In the genomic region with DNA sequence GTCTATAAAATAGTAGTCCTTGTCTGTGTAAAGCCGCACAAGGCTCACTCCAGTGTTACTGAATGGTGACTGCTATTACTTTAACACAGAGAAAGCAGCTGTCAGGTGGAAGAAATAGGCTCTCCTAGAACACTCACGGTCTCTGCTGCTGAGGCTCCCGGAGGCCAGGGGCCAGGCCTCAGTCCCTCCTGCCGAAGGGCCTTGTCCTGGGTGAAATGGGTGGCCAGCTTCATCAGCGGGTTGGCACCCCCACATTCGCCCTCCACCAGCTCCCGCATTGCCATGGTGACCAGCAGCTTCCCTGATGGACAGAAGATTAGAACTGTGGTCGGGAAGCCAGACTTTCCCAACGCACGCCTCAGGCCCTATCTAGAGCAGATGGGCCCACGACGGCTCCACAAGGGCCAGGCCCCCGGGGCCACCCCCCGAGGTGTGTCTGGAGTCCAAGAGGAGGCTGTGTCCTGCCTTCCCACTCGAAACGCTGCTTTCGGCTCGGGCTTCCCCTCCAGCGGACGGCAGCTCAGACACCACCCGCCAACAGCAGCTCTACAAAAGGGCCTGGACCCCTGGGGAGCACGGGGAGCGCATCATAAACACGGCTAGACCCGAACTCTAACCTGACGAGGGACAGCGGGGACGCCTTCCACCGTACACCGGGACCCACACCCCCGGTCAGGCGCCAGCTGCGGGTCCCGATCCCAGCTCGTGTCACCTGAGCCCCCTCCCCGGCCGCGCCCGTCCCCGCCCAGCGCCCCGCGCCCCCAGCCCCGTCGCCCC, we compare ENCODE assay signal across 8 mouse cellular contexts. TPM values are rescaled to one million over a fixed set of nuclear protein-coding genes. Genes with fewer than 3 reads are reported as not detected.
DNase-seq lines count a peak whose midpoint lies in the region; ATAC-seq and TF ChIP-seq lines count a peak whose summit lies in the region.

No protein-coding gene starts in this region.

- no peaks in the 10 kb centered on the region for H3K9me3 ChIP-seq in MEL (replicated peaks; ENCODE audit: insufficient read depth, low read length)
- H3K9me3 ChIP-seq in embryonic facial prominence, embryonic 14.5 days (ENCODE audit: control insufficient read depth, low read length): no peaks in the 10 kb centered on the region
- no peaks in the 10 kb centered on the region for H3K9me3 ChIP-seq in heart, postnatal 0 days (replicated peaks; ENCODE audit: control insufficient read depth, low read length)

- H3K4me1 ChIP-seq in MEL (ENCODE audit: control insufficient read depth in 1 of 2, insufficient read depth in 2 of 2, low read length in 2 of 2): peaks cover 0 to 6% of the 10 kb centered on the region in 2 experiments; a peak in 3 of 4 replicates
- H3K4me1 ChIP-seq in bone marrow, adult 2 months (ENCODE audit: control insufficient read depth, insufficient read depth, low read length): no peaks in the 10 kb centered on the region; the same call in 1 of the 2 replicates
- peaks cover 11% of the 10 kb centered on the region for H3K4me1 ChIP-seq in embryonic facial prominence, embryonic 14.5 days (ENCODE audit: control insufficient read depth, insufficient read depth, low read length)
- H3K4me1 ChIP-seq in heart, postnatal 0 days (ENCODE audit: control insufficient read depth, insufficient read depth): no peaks in the 10 kb centered on the region

- ATAC-seq in embryonic facial prominence, embryonic 14.5 days (ENCODE audit: low read depth): peak; percentile 51
- peak; percentile 22 for ATAC-seq in heart, postnatal 0 days (ENCODE audit: insufficient read depth, low read depth)
- no peak for ATAC-seq in activated CD4-positive, CD25-positive, alpha-beta regulatory T cell, adult 4 months

- peak; percentile 80 for DNase-seq in MEL (ENCODE audit: low read depth, low spot score)
- DNase-seq in embryonic facial prominence, embryonic 14.5 days (ENCODE audit: low spot score): peak; percentile 49
- peak; percentile 9 for DNase-seq in heart, postnatal 0 days (ENCODE audit: low spot score)
- peak; percentile 24 to 26 for DNase-seq in layer of hippocampus, adult 2 months (ENCODE audit: low spot score in 2 of 2)
- DNase-seq in lung, postnatal 10 days: peak; percentile 45
- peak; percentile 53 for DNase-seq in ovary, postnatal 36 days (ENCODE audit: low spot score)

- no peak for TF ChIP-seq POLR2A in MEL (IDR thresholded peaks at IDR 0.05; ENCODE audit: control insufficient read depth in 1 of 2, insufficient read depth in 1 of 2, low read depth in 1 of 2, low read length in 2 of 2, poor library complexity in 1 of 2)
- TF ChIP-seq POLR2A in bone marrow, adult 2 months (IDR thresholded peaks at IDR 0.05; ENCODE audit: borderline replicate concordance, control insufficient read depth, low read depth, low read length): peak; percentile 29; the same call in 1 of the 2 replicates

- peak overlapping the region; percentile 76 to 93 for H3K4me3 ChIP-seq in MEL (ENCODE audit: control insufficient read depth in 1 of 2, insufficient read depth in 1 of 2, low read depth in 2 of 2, low read length in 2 of 2)
- H3K4me3 ChIP-seq in bone marrow, adult 2 months (replicated peaks; ENCODE audit: control insufficient read depth, low read depth, low read length): peak overlapping the region; percentile 78
- peak overlapping the region; percentile 93 for H3K4me3 ChIP-seq in embryonic facial prominence, embryonic 14.5 days (ENCODE audit: low read depth, low read length)
- peak overlapping the region; percentile 94 for H3K4me3 ChIP-seq in heart, postnatal 0 days (ENCODE audit: low read depth, low read length)
- H3K4me3 ChIP-seq in layer of hippocampus, adult 2 months: peak overlapping the region; percentile 83

- no peak for TF ChIP-seq CTCF in MEL (IDR thresholded peaks at IDR 0.05 in 2 of 3, conservative IDR thresholded peaks at IDR 0.05 in 1 of 3; ENCODE audit: control insufficient read depth in 1 of 3, insufficient read depth in 1 of 3, low read depth in 2 of 3, low read length in 3 of 3, poor library complexity in 1 of 3, severe bottlenecking in 1 of 3)
- no peak for TF ChIP-seq CTCF in bone marrow, adult 2 months (IDR thresholded peaks at IDR 0.05; ENCODE audit: control insufficient read depth, insufficient read depth, low read length)
- TF ChIP-seq CTCF in heart, postnatal 0 days (IDR thresholded peaks at IDR 0.05; ENCODE audit: low read depth): no peak
- TF ChIP-seq CTCF in layer of hippocampus, adult 2 months (conservative IDR thresholded peaks at IDR 0.05): no peak

- no peaks in the 10 kb centered on the region for H3K27me3 ChIP-seq in MEL (ENCODE audit: control insufficient read depth in 1 of 2, insufficient read depth in 2 of 2, low read length in 2 of 2)
- H3K27me3 ChIP-seq in embryonic facial prominence, embryonic 14.5 days (replicated peaks; ENCODE audit: control insufficient read depth, insufficient read depth, low read length): no peaks in the 10 kb centered on the region
- no peaks in the 10 kb centered on the region for H3K27me3 ChIP-seq in heart, postnatal 0 days (ENCODE audit: control insufficient read depth, insufficient read depth, low read length)

- no peak for TF ChIP-seq RAD21 in MEL (IDR thresholded peaks at IDR 0.05; ENCODE audit: low read depth, low read length)

- peaks cover 13 to 16% of the 10 kb centered on the region in 2 experiments for H3K36me3 ChIP-seq in MEL (ENCODE audit: control insufficient read depth in 1 of 2, insufficient read depth in 2 of 2, low read length in 2 of 2)
- H3K36me3 ChIP-seq in embryonic facial prominence, embryonic 14.5 days (ENCODE audit: control insufficient read depth, insufficient read depth, low read length): peaks cover 27% of the 10 kb centered on the region
- peaks cover 7% of the 10 kb centered on the region; the same call in 1 of the 2 replicates for H3K36me3 ChIP-seq in heart, postnatal 0 days (replicated peaks; ENCODE audit: control insufficient read depth, insufficient read depth, low read length)

- peak in 1 of 2 experiments; percentile 20; a peak in 1 of 4 replicates for TF ChIP-seq EP300 in MEL (IDR thresholded peaks at IDR 0.05; ENCODE audit: low read depth in 1 of 2, low read length in 2 of 2)
- no peak for TF ChIP-seq EP300 in heart, postnatal 0 days (IDR thresholded peaks at IDR 0.05; ENCODE audit: low read depth)

- 2% methylated on average over 45 of the region's 45 CpGs for WGBS in bone marrow, adult 2 months
- WGBS in embryonic facial prominence, embryonic 14.5 days: under 1% methylated on average over 25 of the region's 45 CpGs
- WGBS in heart, postnatal 0 days: 3% methylated on average over 43 of the region's 45 CpGs

- H3K27ac ChIP-seq in MEL (ENCODE audit: control insufficient read depth, low read depth, low read length): peak overlapping the region; percentile 62
- H3K27ac ChIP-seq in bone marrow, adult 2 months (ENCODE audit: control insufficient read depth, insufficient read depth, low read depth, low read length, poor library complexity): peak overlapping the region; percentile 50
- H3K27ac ChIP-seq in embryonic facial prominence, embryonic 14.5 days (replicated peaks; ENCODE audit: low read depth, low read length): peak overlapping the region; percentile 68
- peak overlapping the region; percentile 91 for H3K27ac ChIP-seq in heart, postnatal 0 days (ENCODE audit: low read depth)
- H3K27ac ChIP-seq in layer of hippocampus, adult 2 months: peak overlapping the region; percentile 96

- peak overlapping the region; percentile 76 for H3K9ac ChIP-seq in MEL (ENCODE audit: control insufficient read depth, low read depth, low read length, poor library complexity, severe bottlenecking)
- H3K9ac ChIP-seq in embryonic facial prominence, embryonic 14.5 days (ENCODE audit: low read depth, low read length): peak overlapping the region; percentile 90
- peak overlapping the region; percentile 84 for H3K9ac ChIP-seq in heart, postnatal 0 days (replicated peaks; ENCODE audit: low read depth, low read length)

- H3K79me2 ChIP-seq in MEL (ENCODE audit: control insufficient read depth, insufficient read depth, low read length, poor library complexity): peaks cover 13% of the 10 kb centered on the region

- H3K4me2 ChIP-seq in embryonic facial prominence, embryonic 14.5 days (ENCODE audit: low read depth, low read length): peak overlapping the region; percentile 90
- peak overlapping the region; percentile 68 for H3K4me2 ChIP-seq in heart, postnatal 0 days (ENCODE audit: low read depth, low read length)

TF ChIP-seq in MEL, 35 proteins besides CTCF, POLR2A, EP300 and RAD21 (continues in another document):
- TF ChIP-seq NRF1 (IDR thresholded peaks at IDR 0.05; ENCODE audit: insufficient read depth, low read depth, low read length, poor library complexity, severe bottlenecking) (no peak), SIN3A (IDR thresholded peaks at IDR 0.05; ENCODE audit: low read length) (no peak; the same call in none of the 2 replicates), ZNF384 (IDR thresholded peaks at IDR 0.05; ENCODE audit: low read depth, low read length) (no peak), CHD1 (IDR thresholded peaks at IDR 0.05; ENCODE audit: low read depth, low read length) (no peak)

RNA-seq across cellular contexts. Expression of a gene that starts 0.5 kb away (rescaled TPM):
- 56.0 and 63.1 TPM in 2 replicates for total RNA-seq in MEL (2012; rRNA removed)
- 10 to 100 TPM in 1 of 2 experiments, not detected in 1; 63.0 TPM for polyA plus RNA-seq in MEL (2012; ENCODE audit: insufficient read depth in 1 of 2, insufficient read length in 2 of 2, low read depth in 1 of 2, low replicate concordance in 2 of 2, missing spikeins in 1 of 2)
- polyA plus RNA-seq in bone marrow, adult 2 months (2011; ENCODE audit: insufficient read depth, insufficient read length, low replicate concordance, missing spikeins): 11.0 and 16.6 TPM in 2 replicates
- 38.6 and 43.6 TPM in 2 replicates for polyA plus RNA-seq in embryonic facial prominence, embryonic 14.5 days (2014; fragmentation: Nextera tagmentation; extraction: Ambion mirVana)
- 42.9 and 47.7 TPM in 2 replicates for total RNA-seq in heart, postnatal 0 days (2014; rRNA removed; ENCODE audit: low replicate concordance)
- 20.8 and 21.4 TPM in 2 replicates for polyA plus RNA-seq in heart, postnatal 0 days (2015; fragmentation: Nextera tagmentation; extraction: Ambion mirVana)
- total RNA-seq in layer of hippocampus, adult 2 months (2021): 10 to 100 TPM; 50.1 to 53.5 TPM
- 10 to 100 TPM in 1 of 2 experiments, 1 to 10 TPM in 1; 6.9 to 11.6 TPM for polyA plus RNA-seq in activated CD4-positive, CD25-positive, alpha-beta regulatory T cell, adult 4 months (2017; shearing (Covaris generic))

RNA-seq across cellular contexts. Expression of a gene that starts 50.3 kb away (rescaled TPM):
- 46.5 and 51.3 TPM in 2 replicates for total RNA-seq in MEL (2012; rRNA removed)
- 10 to 100 TPM in 1 of 2 experiments, not detected in 1; 59.8 TPM for polyA plus RNA-seq in MEL (2012; ENCODE audit: insufficient read depth in 1 of 2, insufficient read length in 2 of 2, low read depth in 1 of 2, low replicate concordance in 2 of 2, missing spikeins in 1 of 2)
- 4.6 and 5.3 TPM in 2 replicates for polyA plus RNA-seq in bone marrow, adult 2 months (2011; ENCODE audit: insufficient read depth, insufficient read length, low replicate concordance, missing spikeins)
- 7.7 and 9.7 TPM in 2 replicates for polyA plus RNA-seq in embryonic facial prominence, embryonic 14.5 days (2014; fragmentation: Nextera tagmentation; extraction: Ambion mirVana)
- total RNA-seq in heart, postnatal 0 days (2014; rRNA removed; ENCODE audit: low replicate concordance): 0.23 and 0.84 TPM in 2 replicates
- 0.16 and 0.18 TPM in 2 replicates for polyA plus RNA-seq in heart, postnatal 0 days (2015; fragmentation: Nextera tagmentation; extraction: Ambion mirVana)
- 100 to 1,000 TPM; 265 to 268 TPM for total RNA-seq in layer of hippocampus, adult 2 months (2021)
- not detected for polyA plus RNA-seq in activated CD4-positive, CD25-positive, alpha-beta regulatory T cell, adult 4 months (2017; shearing (Covaris generic))

Comparison
In these comparisons a context has a peak if more than half of its experiments do, and no peak if none do; other contexts are left out.
1. DNase-seq: peak in every context shown above with its lines; median percentile 80 in MEL; 53 in ovary, postnatal 36 days; 49 in embryonic facial prominence, embryonic 14.5 days; 45 in lung, postnatal 10 days; 25 in layer of hippocampus, adult 2 months; 9 in heart, postnatal 0 days.